Mouse (Mus musculus) layer of hippocampus, adult 6 months (tissue): ENCODE data around the gene Smpdl3a. TPM values are rescaled to one million over a fixed set of nuclear protein-coding genes. Genes with fewer than 3 reads are reported as not detected.

Source experiments
- long read RNA-seq, 2 experiments: library from polyadenylated mRNA; unstranded; transcript quantifications; one replicate each; pipeline ENCODE4 v2.0.0; 2019 to 2020
- polyA plus RNA-seq: library from polyadenylated mRNA; unstranded; fragments of <200 nt; fragmentation: Nextera tagmentation; gene quantifications from 2 replicates; pipeline ENCODE4 v1.2.3, GENCODE M21; 2021

Gene Smpdl3a
- 36.5 and 45.7 TPM in 2 replicates for polyA plus RNA-seq
- long read RNA-seq, experiment 1, transcript Smpdl3a-201 (8 exons, 1,961 nt), result major isoform, 64 of 85 reads
- long read RNA-seq, experiment 1, partial matches to known transcripts, result 7 of 85 reads
- long read RNA-seq, experiment 1, other reads (novel, unspliced or antisense), result 14 of 85 reads
- long read RNA-seq, experiment 2, transcript Smpdl3a-201 (8 exons, 1,961 nt), result major isoform, 108 of 148 reads
- long read RNA-seq, experiment 2, partial matches to known transcripts, result 2 of 148 reads
- long read RNA-seq, experiment 2, other reads (novel, unspliced or antisense), result 38 of 148 reads

GRCm38 (mm10) chr10:57794018-57794417 lies at the start of gene Smpdl3a:
Smpdl3a (plus strand) TSS chr10:57794335.

GRCm38 (mm10) chr10:57784876-57785150 lies 9.3 kb upstream of the Smpdl3a start, which contains the start of gene Fabp7:
Fabp7 (plus strand) TSS chr10:57784881.

Other genes starting within 250 kb of the Smpdl3a start
- 20.9 and 25.7 TPM in 2 replicates for gene Pkib, start 162.4 kb upstream of the Smpdl3a start, polyA plus RNA-seq
- gene Fabp7, start 9.5 kb upstream of the Smpdl3a start, polyA plus RNA-seq, result 140 and 184 TPM in 2 replicates